Mouse (Mus musculus) bone marrow macrophage, adult 2 months (primary cell): ENCODE results near the gene Inpp5a. TPM values are rescaled to one million over a fixed set of nuclear protein-coding genes. Genes with fewer than 3 reads are reported as not detected.

Experiments used
- H3K27ac ChIP-seq: 2 replicates; pipeline ENCODE4 v1.5.1; 2012; ENCODE audit warnings: low read depth, low read length; ENCODE audit not compliant: insufficient read depth
- H3K4me1 ChIP-seq: 2 replicates; pipeline ENCODE4 v1.6.1; 2012; ENCODE audit warnings: low read length; ENCODE audit not compliant: control insufficient read depth, insufficient read depth
- H3K4me3 ChIP-seq: 2 replicates; pipeline ENCODE4 v1.5.1; 2012; ENCODE audit warnings: mild to moderate bottlenecking, low read length, moderate library complexity; ENCODE audit not compliant: insufficient read depth
- CTCF ChIP-seq: IDR thresholded peaks from 2 replicates; pipeline ENCODE4 v1.5.1; 2012; ENCODE audit warnings: low read depth, mild to moderate bottlenecking, low read length, moderate library complexity
- POLR2A ChIP-seq: IDR thresholded peaks from 2 replicates; pipeline ENCODE4 v1.6.1; 2012; ENCODE audit warnings: mild to moderate bottlenecking, low read depth, low read length, borderline replicate concordance
- polyA plus RNA-seq: library from polyadenylated mRNA; stranded (reverse); fragments of >200 nt; gene quantifications from 2 replicates; pipeline ENCODE4 v1.2.4, GENCODE M21; 2012; ENCODE audit not compliant: missing spikeins, insufficient read depth, insufficient read length

Inpp5a gene
- polyA plus RNA-seq, 1 experiment = 16.2 TPM

GRCm38 (mm10) chr7:139368722-139369380 lies 20.1 kb upstream of the Inpp5a start:
- peaks cover 31% of the 10 kb centered on the region for H3K4me1 ChIP-seq
- no peak for TF ChIP-seq CTCF
- no peak for TF ChIP-seq POLR2A
- H3K27ac ChIP-seq = no peak overlapping the region
- no peak overlapping the region for H3K4me3 ChIP-seq

DNA sequence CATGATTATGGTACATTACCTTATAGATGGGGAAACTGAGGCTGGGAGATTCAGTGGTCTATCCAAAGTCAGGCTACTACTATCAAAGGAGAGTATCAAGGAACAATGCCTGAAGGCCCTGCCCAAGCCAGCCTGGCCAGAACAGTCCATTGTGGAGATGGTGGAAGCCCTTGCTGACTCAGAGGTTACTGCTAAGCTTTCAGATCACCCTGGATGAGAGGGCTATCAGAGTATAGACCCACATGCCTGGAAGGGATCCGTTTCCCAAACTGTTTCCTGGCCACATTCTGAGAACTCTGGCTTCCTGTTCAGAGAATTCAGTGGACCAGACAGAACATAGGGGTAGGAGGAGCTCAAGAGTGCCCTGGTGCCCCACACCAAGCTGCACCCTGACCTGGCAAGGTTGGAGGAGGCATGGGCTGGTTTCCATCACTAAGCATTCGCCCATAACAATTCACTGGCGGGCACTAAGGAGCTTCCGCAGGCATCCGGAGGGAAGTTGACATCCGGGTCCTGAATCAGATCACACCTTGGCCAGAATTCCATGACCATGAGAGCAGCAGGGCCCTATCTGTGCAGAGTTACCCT lies 19.3 kb upstream of the Inpp5a start:
- no peak for TF ChIP-seq CTCF
- TF ChIP-seq POLR2A = no peak
- Histone ChIP-seq H3K4me1 (peaks cover 26% of the 10 kb centered on the region), H3K27ac (no peak overlapping the region), H3K4me3 (no peak overlapping the region)

DNA sequence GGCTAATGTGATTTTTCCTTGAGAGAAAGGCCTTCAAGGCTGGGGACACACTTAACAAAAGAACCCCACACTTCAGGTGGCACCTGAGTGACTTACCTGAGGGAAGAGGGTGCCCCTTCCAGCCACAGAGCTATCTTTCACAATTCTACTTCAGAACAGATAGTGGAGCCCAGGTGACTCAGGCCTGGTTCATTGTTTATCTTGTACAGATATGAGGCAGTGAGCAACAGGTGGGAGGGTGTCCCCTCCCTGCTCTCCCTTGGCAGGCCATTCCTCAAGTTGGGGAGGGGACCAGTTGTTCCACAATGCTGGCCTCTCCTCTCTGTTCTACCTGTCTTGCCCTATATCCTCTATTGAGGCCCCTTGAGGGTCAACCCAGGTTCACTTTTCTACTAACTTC lies 17.5 kb upstream of the Inpp5a start:
- Histone ChIP-seq H3K4me1 (peaks cover 12% of the 10 kb centered on the region), H3K4me3 (no peak overlapping the region), H3K27ac (no peak overlapping the region)
- no peak for TF ChIP-seq CTCF
- TF ChIP-seq POLR2A = no peak

GRCm38 (mm10) chr7:139377381-139377780 lies 11.5 kb upstream of the Inpp5a start:
- no peak overlapping the region for H3K4me3 ChIP-seq
- H3K4me1 ChIP-seq = peaks cover 16% of the 10 kb centered on the region
- TF ChIP-seq CTCF (no peak), POLR2A (no peak)
- H3K27ac ChIP-seq = peak overlapping the region; percentile 20

GRCm38 (mm10) chr7:139378355-139378754 lies 10.6 kb upstream of the Inpp5a start:
- TF ChIP-seq CTCF = no peak
- no peak for TF ChIP-seq POLR2A
- no peak overlapping the region for H3K4me3 ChIP-seq
- H3K27ac ChIP-seq = no peak overlapping the region
- peaks cover 16% of the 10 kb centered on the region for H3K4me1 ChIP-seq

GRCm38 (mm10) chr7:139379745-139380144 lies 9.2 kb upstream of the Inpp5a start:
- no peak for TF ChIP-seq POLR2A
- TF ChIP-seq CTCF = no peak
- peaks cover 16% of the 10 kb centered on the region for H3K4me1 ChIP-seq
- H3K4me3 ChIP-seq = no peak overlapping the region
- no peak overlapping the region for H3K27ac ChIP-seq

GRCm38 (mm10) chr7:139380225-139380624 lies 8.7 kb upstream of the Inpp5a start:
- peaks cover 16% of the 10 kb centered on the region for H3K4me1 ChIP-seq
- TF ChIP-seq CTCF (no peak), POLR2A (no peak)

GRCm38 (mm10) chr7:139381877-139382276 lies 7.0 kb upstream of the Inpp5a start:
- Histone ChIP-seq H3K4me3 (no peak overlapping the region), H3K4me1 (peaks cover 11% of the 10 kb centered on the region), H3K27ac (no peak overlapping the region)
- TF ChIP-seq CTCF (no peak), POLR2A (no peak)

More at GRCm38 (mm10) chr7:139380225-139380624, 8.7 kb upstream of the Inpp5a start:
- no peak overlapping the region for H3K4me3 ChIP-seq
- H3K27ac ChIP-seq = no peak overlapping the region

DNA sequence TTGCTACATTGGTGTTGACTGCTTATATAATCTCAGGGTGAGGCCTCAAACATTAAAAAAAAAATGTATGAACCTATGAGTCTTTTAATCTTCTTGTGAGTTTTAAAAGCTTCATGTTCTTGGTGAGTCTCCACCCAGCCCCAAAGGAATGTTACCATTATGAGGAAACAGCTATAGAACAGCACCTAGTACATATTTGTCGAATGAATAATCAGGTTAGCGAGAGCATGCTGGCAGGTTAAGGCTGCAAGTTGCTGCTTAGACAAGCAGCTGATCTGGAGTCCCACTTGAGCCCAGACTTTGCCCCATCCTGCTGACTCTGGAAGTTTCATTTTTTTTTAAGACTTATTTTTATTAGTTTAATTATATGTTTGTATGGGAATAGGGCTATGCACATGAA lies 6.1 kb upstream of the Inpp5a start:
- Histone ChIP-seq H3K27ac (no peak overlapping the region), H3K4me3 (no peak overlapping the region), H3K4me1 (peaks cover 12% of the 10 kb centered on the region)
- TF ChIP-seq POLR2A (no peak), CTCF (no peak)

DNA sequence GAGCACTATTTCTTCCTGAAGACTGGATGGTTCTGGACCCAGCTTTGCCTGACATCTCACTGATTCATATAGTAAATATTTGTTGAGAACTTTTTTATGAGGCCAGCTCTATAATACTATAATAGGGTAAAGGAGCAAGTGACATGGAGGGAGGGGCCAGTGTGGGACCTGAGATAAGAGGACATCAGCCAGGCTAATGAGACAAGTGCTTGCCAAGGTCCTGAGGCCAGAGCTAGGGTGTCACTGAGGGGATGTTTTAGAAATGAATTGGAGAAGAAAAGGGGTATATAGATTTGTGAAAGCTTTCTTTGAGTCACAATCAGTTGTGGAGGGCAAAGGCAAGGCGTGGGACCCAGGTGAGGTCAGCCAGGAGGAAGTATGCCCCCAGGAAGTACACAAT lies 4.4 kb upstream of the Inpp5a start:
- H3K4me3 ChIP-seq = no peak overlapping the region
- no peak overlapping the region for H3K27ac ChIP-seq
- TF ChIP-seq POLR2A (no peak), CTCF (no peak)
- H3K4me1 ChIP-seq = peaks cover 13% of the 10 kb centered on the region
